Mouse (Mus musculus): ENCODE measurements at regions not wholly inside any gene's neighbourhood (a gene's known extent, or its start where the extent isn't known, plus 50 kb on each side); places are given as distances from the start of the nearest gene placed in this dataset.

DNA sequence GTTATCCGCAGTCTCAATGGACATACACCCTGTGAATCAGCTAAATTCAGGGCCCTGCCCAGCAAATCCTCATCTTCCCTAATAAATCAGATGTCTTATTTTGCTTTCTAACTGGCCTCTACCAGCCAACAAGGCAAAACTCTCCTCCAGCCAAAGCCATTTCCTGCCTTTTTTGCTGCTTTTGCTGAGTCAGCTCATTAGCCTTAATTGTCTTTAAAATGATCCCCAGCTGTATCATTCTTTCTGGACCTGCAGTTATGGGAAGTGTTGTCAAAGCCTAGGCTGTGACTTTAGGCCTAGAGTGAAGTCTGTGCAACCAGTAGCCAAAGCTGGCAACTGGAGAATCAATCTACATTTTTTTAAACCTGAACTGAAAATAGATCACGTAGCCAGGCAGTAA, 81.4 kb downstream of the Mtpn start:
- WGBS = 85% methylated on average over 2 of the region's 2 CpGs
- no peaks in the 10 kb centered on the region for H3K36me3 ChIP-seq (ENCODE audit: control insufficient read depth, insufficient read depth, low read length)
- no peak overlapping the region for H3K9ac ChIP-seq (ENCODE audit: low read length)
- ATAC-seq (ENCODE audit: insufficient read depth, low FRiP score) = no peak
- no peak overlapping the region for H3K27ac ChIP-seq (ENCODE audit: low read length)
- H3K4me2 ChIP-seq (ENCODE audit: low read depth, low read length) = no peak overlapping the region
- no peaks in the 10 kb centered on the region for H3K27me3 ChIP-seq (ENCODE audit: control insufficient read depth, insufficient read depth, low read length)
- no peaks in the 10 kb centered on the region for H3K9me3 ChIP-seq (replicated peaks; ENCODE audit: control insufficient read depth, low read length)
- no peaks in the 10 kb centered on the region for H3K4me1 ChIP-seq (ENCODE audit: control insufficient read depth, insufficient read depth, low read length)
- H3K4me3 ChIP-seq (replicated peaks; ENCODE audit: low read length) = no peak overlapping the region

DNA sequence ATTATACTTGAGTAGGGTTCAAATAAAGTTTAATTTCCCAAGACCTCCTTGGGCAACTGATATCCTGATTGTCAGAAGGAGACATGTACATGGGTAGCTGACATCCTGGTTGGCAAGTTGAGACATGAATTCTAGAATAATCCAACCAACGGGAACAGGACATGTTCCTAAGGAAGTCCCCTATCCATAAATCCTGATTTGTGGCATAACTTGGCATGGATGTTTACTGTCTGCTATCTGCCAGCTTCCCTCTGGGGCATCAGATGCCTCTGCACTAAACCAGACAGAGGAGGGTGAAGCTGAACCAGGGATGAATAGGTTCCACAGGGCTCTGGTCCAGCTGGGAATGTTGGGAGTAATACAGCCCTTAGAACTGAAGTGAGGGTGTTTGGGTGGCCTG, 94.7 kb downstream of the Mtpn start:
- H3K4me3 ChIP-seq (replicated peaks; ENCODE audit: low read length) = no peak overlapping the region
- H3K4me2 ChIP-seq (ENCODE audit: low read depth, low read length) = no peak overlapping the region
- H3K4me1 ChIP-seq (ENCODE audit: control insufficient read depth, insufficient read depth, low read length) = no peaks in the 10 kb centered on the region
- H3K27ac ChIP-seq (ENCODE audit: low read length) = no peak overlapping the region
- H3K9me3 ChIP-seq (replicated peaks; ENCODE audit: control insufficient read depth, low read length) = no peaks in the 10 kb centered on the region
- no peak overlapping the region for H3K9ac ChIP-seq (ENCODE audit: low read length)
- WGBS = 88% methylated on average over 1 of the region's 1 CpGs
- ATAC-seq (ENCODE audit: insufficient read depth, low FRiP score) = no peak
- H3K36me3 ChIP-seq (ENCODE audit: control insufficient read depth, insufficient read depth, low read length) = no peaks in the 10 kb centered on the region
- no peaks in the 10 kb centered on the region for H3K27me3 ChIP-seq (ENCODE audit: control insufficient read depth, insufficient read depth, low read length)

DNA sequence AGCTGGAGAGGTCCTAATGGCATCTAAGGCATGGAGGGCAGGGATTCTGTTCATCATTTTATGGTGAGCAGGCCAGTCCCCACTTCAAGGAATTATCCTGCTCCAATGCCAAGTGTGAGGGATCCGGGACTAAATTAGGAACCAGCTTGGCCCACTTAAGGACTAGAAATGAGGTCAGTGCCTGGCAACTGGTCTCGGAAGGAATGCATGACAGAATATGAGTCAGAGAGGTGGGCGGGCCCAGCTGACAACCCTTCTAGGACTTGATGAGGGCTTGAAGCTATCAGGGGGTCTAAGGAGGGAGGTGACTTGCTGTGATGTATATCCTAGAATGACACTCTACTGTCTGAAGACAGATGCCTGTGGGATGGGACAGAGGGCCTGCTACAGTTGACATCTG, 100.4 kb upstream of the Fam180a start:
- H3K9ac ChIP-seq (ENCODE audit: low read length) = no peak overlapping the region
- H3K27ac ChIP-seq (ENCODE audit: low read length) = no peak overlapping the region
- peak; percentile 56; the same call in 1 of the 2 replicates for ATAC-seq (ENCODE audit: insufficient read depth, low FRiP score)
- no peaks in the 10 kb centered on the region for H3K27me3 ChIP-seq (ENCODE audit: control insufficient read depth, insufficient read depth, low read length)
- H3K4me2 ChIP-seq (ENCODE audit: low read depth, low read length) = no peak overlapping the region
- H3K36me3 ChIP-seq (ENCODE audit: control insufficient read depth, insufficient read depth, low read length) = no peaks in the 10 kb centered on the region
- H3K9me3 ChIP-seq (replicated peaks; ENCODE audit: control insufficient read depth, low read length) = no peaks in the 10 kb centered on the region
- no peak overlapping the region for H3K4me3 ChIP-seq (replicated peaks; ENCODE audit: low read length)
- H3K4me1 ChIP-seq (ENCODE audit: control insufficient read depth, insufficient read depth, low read length) = no peaks in the 10 kb centered on the region
- WGBS = 72% methylated on average over 3 of the region's 3 CpGs

DNA sequence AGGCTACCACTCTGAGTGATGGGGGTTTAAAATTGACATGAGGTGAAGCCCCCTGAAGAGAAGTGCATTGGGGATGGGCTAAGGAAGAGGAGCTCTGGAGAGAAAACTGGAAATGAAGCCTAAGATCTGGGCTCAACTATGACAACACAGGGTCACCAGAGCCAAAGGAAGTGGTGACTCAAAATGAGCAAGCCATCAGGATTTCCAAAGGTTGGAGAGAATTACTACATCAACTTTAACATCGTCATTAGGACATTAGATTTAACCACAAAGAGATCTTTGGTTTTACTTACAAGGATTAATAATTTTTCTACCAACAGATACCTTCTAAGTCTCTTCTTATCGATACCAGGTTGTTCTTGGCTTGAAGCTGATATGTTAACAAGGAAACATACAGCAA, 98.6 kb upstream of the Fam180a start:
- H3K4me2 ChIP-seq (ENCODE audit: low read depth, low read length) = no peak overlapping the region
- no peak overlapping the region for H3K9ac ChIP-seq (ENCODE audit: low read length)
- ATAC-seq (ENCODE audit: insufficient read depth, low FRiP score) = no peak
- 85% methylated on average over 2 of the region's 2 CpGs for WGBS
- peaks cover 4% of the 10 kb centered on the region; the same call in 1 of the 2 replicates for H3K9me3 ChIP-seq (replicated peaks; ENCODE audit: control insufficient read depth, low read length)
- no peaks in the 10 kb centered on the region for H3K4me1 ChIP-seq (ENCODE audit: control insufficient read depth, insufficient read depth, low read length)
- no peaks in the 10 kb centered on the region for H3K27me3 ChIP-seq (ENCODE audit: control insufficient read depth, insufficient read depth, low read length)
- no peaks in the 10 kb centered on the region for H3K36me3 ChIP-seq (ENCODE audit: control insufficient read depth, insufficient read depth, low read length)
- no peak overlapping the region for H3K27ac ChIP-seq (ENCODE audit: low read length)
- H3K4me3 ChIP-seq (replicated peaks; ENCODE audit: low read length) = no peak overlapping the region

DNA sequence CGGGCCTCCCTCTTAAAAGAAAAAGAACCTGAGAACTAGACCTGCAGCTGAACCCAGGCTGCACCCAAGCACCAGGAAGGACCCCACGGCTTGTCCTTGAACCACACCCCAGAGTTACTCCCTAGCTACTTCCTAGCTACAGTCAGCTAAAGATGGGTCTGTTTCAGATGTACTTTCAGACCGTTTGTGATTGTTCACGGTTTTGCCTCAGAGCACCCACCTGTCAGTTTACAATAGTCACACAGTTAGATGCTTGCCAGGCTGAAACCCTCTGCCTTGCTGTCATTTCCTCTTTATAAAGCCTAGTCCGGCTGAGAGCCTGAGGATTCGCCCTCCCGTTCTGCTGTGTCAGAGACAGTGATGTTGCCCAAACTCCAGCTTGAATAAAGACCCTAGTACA, 95.0 kb upstream of the Fam180a start:
- WGBS = 80% methylated on average over 7 of the region's 7 CpGs
- H3K27me3 ChIP-seq (ENCODE audit: control insufficient read depth, insufficient read depth, low read length) = no peaks in the 10 kb centered on the region
- H3K27ac ChIP-seq (ENCODE audit: low read length) = no peak overlapping the region
- no peaks in the 10 kb centered on the region for H3K4me1 ChIP-seq (ENCODE audit: control insufficient read depth, insufficient read depth, low read length)
- ATAC-seq (ENCODE audit: insufficient read depth, low FRiP score) = no peak
- no peak overlapping the region for H3K9ac ChIP-seq (ENCODE audit: low read length)
- H3K4me2 ChIP-seq (ENCODE audit: low read depth, low read length) = no peak overlapping the region
- peaks cover 4% of the 10 kb centered on the region; the same call in 1 of the 2 replicates for H3K9me3 ChIP-seq (replicated peaks; ENCODE audit: control insufficient read depth, low read length)
- no peak overlapping the region for H3K4me3 ChIP-seq (replicated peaks; ENCODE audit: low read length)
- H3K36me3 ChIP-seq (ENCODE audit: control insufficient read depth, insufficient read depth, low read length) = no peaks in the 10 kb centered on the region

DNA sequence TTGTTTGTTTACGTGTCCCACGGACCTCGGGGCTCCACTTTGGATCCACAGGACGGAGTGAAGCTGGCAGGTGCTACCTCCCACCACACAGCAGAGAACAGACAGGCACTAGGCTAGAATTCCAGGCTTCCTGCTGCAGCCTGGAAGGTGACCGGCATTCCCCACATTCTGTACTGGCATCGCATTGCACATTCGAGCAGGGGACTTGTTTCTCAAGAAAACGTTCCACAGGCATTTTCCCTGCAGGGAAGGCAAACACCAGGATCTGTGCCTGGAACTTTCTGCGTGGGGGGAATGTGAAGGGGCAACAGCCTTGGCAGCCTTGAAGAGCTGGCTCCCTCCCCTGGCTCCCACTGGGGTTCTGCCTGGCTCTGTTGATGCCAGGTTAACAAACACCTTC, 79.1 kb upstream of the Fam180a start:
- Histone ChIP-seq H3K9ac (ENCODE audit: low read length) (no peak overlapping the region), H3K27ac (ENCODE audit: low read length) (no peak overlapping the region), H3K4me3 (replicated peaks; ENCODE audit: low read length) (no peak overlapping the region), H3K27me3 (ENCODE audit: control insufficient read depth, insufficient read depth, low read length) (no peaks in the 10 kb centered on the region), H3K36me3 (ENCODE audit: control insufficient read depth, insufficient read depth, low read length) (no peaks in the 10 kb centered on the region), H3K9me3 (replicated peaks; ENCODE audit: control insufficient read depth, low read length) (no peaks in the 10 kb centered on the region), H3K4me1 (ENCODE audit: control insufficient read depth, insufficient read depth, low read length) (no peaks in the 10 kb centered on the region), H3K4me2 (ENCODE audit: low read depth, low read length) (no peak overlapping the region)
- WGBS = 34% methylated on average over 9 of the region's 9 CpGs
- ATAC-seq (ENCODE audit: insufficient read depth, low FRiP score) = no peak

DNA sequence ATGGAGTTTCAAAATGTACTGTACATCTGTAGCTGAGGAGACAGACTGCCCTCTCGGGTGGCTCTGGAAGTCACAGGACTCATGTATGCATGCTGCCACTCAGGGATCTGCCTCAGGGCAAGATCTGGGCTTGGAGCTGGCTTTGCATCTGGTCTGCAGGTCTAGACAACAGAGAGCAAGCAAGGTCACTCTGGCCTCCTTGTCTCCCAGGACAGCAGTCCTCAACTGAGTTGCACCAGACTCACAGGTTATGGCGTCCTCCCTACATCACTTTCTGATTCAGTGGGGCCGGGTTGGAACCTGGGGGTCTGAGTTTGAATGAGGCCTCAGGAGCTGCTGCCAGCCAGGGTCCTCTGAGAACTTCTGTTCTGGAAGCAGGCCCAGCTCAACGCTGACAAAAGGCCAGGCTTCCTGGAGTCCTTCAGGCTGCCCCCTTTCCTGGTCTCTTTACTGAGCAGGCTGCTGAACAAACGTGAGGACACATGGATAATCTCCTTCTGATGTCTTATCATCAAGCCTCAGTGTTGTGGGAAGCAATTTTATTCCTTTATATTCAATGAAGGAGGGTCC, 77.5 kb upstream of the Fam180a start:
- Histone ChIP-seq H3K9ac (ENCODE audit: low read length) (no peak overlapping the region), H3K4me1 (ENCODE audit: control insufficient read depth, insufficient read depth, low read length) (no peaks in the 10 kb centered on the region), H3K27ac (ENCODE audit: low read length) (no peak overlapping the region), H3K4me2 (ENCODE audit: low read depth, low read length) (no peak overlapping the region), H3K36me3 (ENCODE audit: control insufficient read depth, insufficient read depth, low read length) (no peaks in the 10 kb centered on the region), H3K9me3 (replicated peaks; ENCODE audit: control insufficient read depth, low read length) (no peaks in the 10 kb centered on the region), H3K27me3 (ENCODE audit: control insufficient read depth, insufficient read depth, low read length) (no peaks in the 10 kb centered on the region), H3K4me3 (replicated peaks; ENCODE audit: low read length) (no peak overlapping the region)
- ATAC-seq (ENCODE audit: insufficient read depth, low FRiP score) = no peak
- WGBS = 69% methylated on average over 5 of the region's 5 CpGs

DNA sequence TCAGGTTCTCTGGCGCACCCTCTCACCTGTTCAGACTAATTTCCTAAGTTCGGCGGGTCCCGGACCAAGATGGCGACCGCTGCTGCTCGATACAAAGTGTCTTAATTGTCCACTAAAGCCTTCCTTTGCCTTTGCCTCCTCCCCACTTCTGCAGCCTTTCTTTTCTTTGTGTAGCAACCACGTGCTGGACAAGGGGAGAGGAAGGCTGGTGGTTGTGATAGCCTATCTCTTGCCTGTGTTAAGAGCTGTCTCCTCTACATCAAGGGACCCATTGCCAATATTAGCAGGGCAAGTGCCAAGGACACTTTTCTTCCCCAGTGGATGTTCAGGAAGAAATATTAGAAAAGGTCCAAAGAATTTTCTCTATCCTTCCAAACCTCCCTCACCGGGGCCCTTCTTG, 69.8 kb upstream of the Fam180a start:
- Histone ChIP-seq H3K4me2 (ENCODE audit: low read depth, low read length) (no peak overlapping the region), H3K27me3 (ENCODE audit: control insufficient read depth, insufficient read depth, low read length) (no peaks in the 10 kb centered on the region), H3K4me1 (ENCODE audit: control insufficient read depth, insufficient read depth, low read length) (no peaks in the 10 kb centered on the region), H3K9me3 (replicated peaks; ENCODE audit: control insufficient read depth, low read length) (no peaks in the 10 kb centered on the region), H3K36me3 (ENCODE audit: control insufficient read depth, insufficient read depth, low read length) (no peaks in the 10 kb centered on the region), H3K9ac (ENCODE audit: low read length) (no peak overlapping the region), H3K27ac (ENCODE audit: low read length) (no peak overlapping the region), H3K4me3 (replicated peaks; ENCODE audit: low read length) (no peak overlapping the region)
- WGBS = 95% methylated on average over 7 of the region's 9 CpGs
- no peak for ATAC-seq (ENCODE audit: insufficient read depth, low FRiP score)

DNA sequence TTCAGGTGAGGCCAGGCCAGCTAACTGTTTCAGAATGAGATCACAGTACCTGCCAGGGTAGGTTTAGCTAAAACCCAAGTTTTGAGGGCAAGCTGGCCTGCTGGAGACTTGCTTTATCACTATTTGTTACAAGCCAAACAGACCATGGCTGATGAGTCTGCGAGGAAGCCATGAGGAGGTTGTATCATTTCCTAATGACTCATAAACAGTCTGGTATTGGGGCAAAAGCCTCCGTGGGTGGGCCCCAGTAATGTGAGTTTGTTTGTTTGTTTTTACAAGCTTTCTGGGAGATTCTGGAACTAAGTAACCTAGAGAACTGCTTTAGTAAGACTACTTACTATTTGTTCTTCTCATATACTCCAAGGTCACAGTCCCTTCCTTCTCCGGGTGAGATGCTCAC, 62.9 kb upstream of the Fam180a start:
- Histone ChIP-seq H3K27ac (ENCODE audit: low read length) (no peak overlapping the region), H3K9ac (ENCODE audit: low read length) (no peak overlapping the region), H3K27me3 (ENCODE audit: control insufficient read depth, insufficient read depth, low read length) (no peaks in the 10 kb centered on the region), H3K4me3 (replicated peaks; ENCODE audit: low read length) (no peak overlapping the region), H3K4me1 (ENCODE audit: control insufficient read depth, insufficient read depth, low read length) (no peaks in the 10 kb centered on the region), H3K36me3 (ENCODE audit: control insufficient read depth, insufficient read depth, low read length) (no peaks in the 10 kb centered on the region), H3K4me2 (ENCODE audit: low read depth, low read length) (no peak overlapping the region), H3K9me3 (replicated peaks; ENCODE audit: control insufficient read depth, low read length) (no peaks in the 10 kb centered on the region)
- ATAC-seq (ENCODE audit: insufficient read depth, low FRiP score) = no peak
- 57% methylated on average over 3 of the region's 3 CpGs for WGBS

DNA sequence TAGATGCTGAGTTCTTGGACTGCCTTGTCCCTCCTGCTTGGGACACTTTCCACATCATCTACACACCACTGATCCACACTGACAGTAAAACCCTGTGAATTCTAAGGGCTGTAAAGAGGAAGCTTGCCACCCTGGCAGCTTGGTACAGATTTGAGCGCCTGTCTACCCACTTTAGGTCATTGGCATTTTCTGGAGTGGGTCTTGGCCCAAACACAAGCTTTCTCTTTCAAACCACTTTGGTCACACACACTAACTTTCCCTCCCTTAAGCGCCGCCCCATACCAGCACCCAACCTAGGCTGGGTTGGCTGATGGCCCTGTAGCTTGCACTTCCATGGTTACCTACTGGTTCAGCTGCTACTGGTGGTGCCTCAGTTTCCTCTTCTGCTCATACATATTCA, 55.6 kb upstream of the Fam180a start:
- H3K9me3 ChIP-seq (replicated peaks; ENCODE audit: control insufficient read depth, low read length) = no peaks in the 10 kb centered on the region
- H3K4me1 ChIP-seq (ENCODE audit: control insufficient read depth, insufficient read depth, low read length) = peaks cover 6% of the 10 kb centered on the region; the same call in 1 of the 2 replicates
- no peak overlapping the region for H3K9ac ChIP-seq (ENCODE audit: low read length)
- no peaks in the 10 kb centered on the region for H3K36me3 ChIP-seq (ENCODE audit: control insufficient read depth, insufficient read depth, low read length)
- H3K4me3 ChIP-seq (replicated peaks; ENCODE audit: low read length) = no peak overlapping the region
- H3K4me2 ChIP-seq (ENCODE audit: low read depth, low read length) = no peak overlapping the region
- no peak overlapping the region for H3K27ac ChIP-seq (ENCODE audit: low read length)
- peak; percentile 41; the same call in 1 of the 2 replicates for ATAC-seq (ENCODE audit: insufficient read depth, low FRiP score)
- H3K27me3 ChIP-seq (ENCODE audit: control insufficient read depth, insufficient read depth, low read length) = no peaks in the 10 kb centered on the region
- 83% methylated on average over 3 of the region's 3 CpGs for WGBS

All from stomach, embryonic 16.5 days (tissue).